Mouse (Mus musculus) lung, adult 2 months (tissue): Measurements from ENCODE around the gene Sorbs1.

Source experiments
- CTCF ChIP-seq: fragments of 200-500 bp; IDR thresholded peaks from 2 replicates; pipeline ENCODE4 v1.5.1; 2011; ENCODE audit warnings: mild to moderate bottlenecking, low read length, control low read depth; ENCODE audit not compliant: insufficient read depth
- POLR2A ChIP-seq: fragments of 200-500 bp; IDR thresholded peaks from 2 replicates; pipeline ENCODE4 v1.6.1; 2011; ENCODE audit warnings: low read depth, mild to moderate bottlenecking, control low read depth, low read length, borderline replicate concordance; ENCODE audit errors: extremely low read depth

DNA sequence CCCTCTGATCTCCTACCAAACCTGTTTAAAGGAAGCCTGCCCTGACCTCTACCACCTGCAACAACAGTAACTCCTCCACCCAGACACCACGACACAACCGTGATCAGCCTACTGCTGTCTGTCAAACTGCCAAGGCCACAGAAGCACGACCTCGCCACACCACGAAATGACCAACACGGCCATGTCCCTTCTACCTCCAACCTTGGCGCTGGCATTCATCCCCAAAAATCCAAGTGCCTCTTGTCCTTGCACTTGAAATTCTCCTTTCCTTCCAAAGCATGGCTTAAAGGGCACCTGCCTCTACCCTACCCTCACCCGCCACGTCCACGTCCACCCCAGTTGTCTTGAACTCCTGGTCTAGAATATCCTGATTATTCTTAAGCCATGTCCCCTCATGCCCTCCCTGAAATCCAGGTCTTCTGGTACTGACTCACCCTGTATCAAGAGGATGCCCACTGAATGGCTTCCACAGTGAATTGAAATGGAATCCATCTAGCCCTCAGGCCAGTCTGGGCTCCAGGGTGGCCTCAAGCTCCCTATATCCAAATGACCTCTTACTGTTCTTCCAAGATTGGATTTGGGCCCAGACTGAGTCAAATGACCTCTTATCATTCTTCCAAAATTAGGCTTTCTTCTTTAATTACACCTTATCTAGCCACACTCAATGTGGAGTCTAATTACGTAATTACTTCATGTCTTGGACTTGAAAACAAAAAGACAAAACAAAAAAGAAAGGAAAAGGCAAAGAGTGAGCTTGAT lies 16.9 kb downstream of the Sorbs1 start:
- TF ChIP-seq POLR2A: no peak
- no peak for TF ChIP-seq CTCF
